Mouse (Mus musculus): ENCODE results near the gene Diras1.
"Not testable (repeated sequence)": the region's sequence is repeated elsewhere in the genome, so short reads cannot be mapped to it uniquely, and the experiment has no call there.

The Diras1 gene

GRCm38 (mm10) chr10:81025639-81026275, at the start of gene Diras1:
TSS of gene Diras1 (minus strand) at chr10:81025662.
- no peak for DNase-seq

GRCm38 (mm10) chr10:81073464-81073863, 48.0 kb upstream of the Diras1 start:
- DNase-seq: peak; percentile 38

GRCm38 (mm10) chr10:81072290-81072689, 46.8 kb upstream of the Diras1 start:
- no peak for DNase-seq

- DNase-seq: peak; percentile 98
Observed at GRCm38 (mm10) chr10:81069836-81070235, 44.4 kb upstream of the Diras1 start, which contains the start of gene Thop1. TSS of gene Thop1 (plus strand) at chr10:81070035.

- no peak for DNase-seq
Observed at GRCm38 (mm10) chr10:81068706-81069105, 43.2 kb upstream of the Diras1 start.

- DNase-seq: not testable (repeated sequence)
Observed at GRCm38 (mm10) chr10:81064519-81064918, 39.1 kb upstream of the Diras1 start.

GRCm38 (mm10) chr10:81062710-81063109, 37.2 kb upstream of the Diras1 start:
- DNase-seq: no peak

GRCm38 (mm10) chr10:81059603-81060543, 34.4 kb upstream of the Diras1 start, which contains the start of gene Sgta:
TSS of gene Sgta (minus strand) at chr10:81060181.
- DNase-seq: peak; percentile 98

GRCm38 (mm10) chr10:81058896-81059295, 33.4 kb upstream of the Diras1 start:
- DNase-seq: no peak

GRCm38 (mm10) chr10:81057406-81058130, 32.1 kb upstream of the Diras1 start:
- DNase-seq: no peak

- DNase-seq: not testable (repeated sequence)
Observed at GRCm38 (mm10) chr10:81055802-81056340, 30.4 kb upstream of the Diras1 start.

GRCm38 (mm10) chr10:81055169-81055568, 29.7 kb upstream of the Diras1 start:
- no peak for DNase-seq

- DNase-seq: no peak
Observed at GRCm38 (mm10) chr10:81052577-81052976, 27.1 kb upstream of the Diras1 start.

GRCm38 (mm10) chr10:81051133-81051532, 25.7 kb upstream of the Diras1 start:
- no peak for DNase-seq

GRCm38 (mm10) chr10:81050645-81051044, 25.2 kb upstream of the Diras1 start:
- DNase-seq: peak; percentile 53

GRCm38 (mm10) chr10:81045246-81045645, 19.8 kb upstream of the Diras1 start:
- not testable (repeated sequence) for DNase-seq

GRCm38 (mm10) chr10:81041458-81042175, 16.2 kb upstream of the Diras1 start:
- peak; percentile 77 for DNase-seq

GRCm38 (mm10) chr10:81036988-81037580, 11.6 kb upstream of the Diras1 start, which contains the start of gene Slc39a3:
TSS of gene Slc39a3 (minus strand) at chr10:81037426.
- DNase-seq: peak; percentile 99

GRCm38 (mm10) chr10:81036251-81036650, 10.8 kb upstream of the Diras1 start:
- no peak for DNase-seq

- DNase-seq: no peak
Observed at GRCm38 (mm10) chr10:81033586-81033985, 8.1 kb upstream of the Diras1 start.

GRCm38 (mm10) chr10:81029031-81029430, 3.6 kb upstream of the Diras1 start:
- no peak for DNase-seq

- DNase-seq: no peak
Observed at GRCm38 (mm10) chr10:81028219-81028618, 2.8 kb upstream of the Diras1 start.
